Mouse (Mus musculus) cerebellum, postnatal 36 days (tissue): ENCODE measurements around the gene Gm21891.
"Not testable (repeated sequence)": the region's sequence is repeated elsewhere in the genome, so short reads cannot be mapped to it uniquely, and the experiment has no call there.

ENCODE experiments used
- DNase-seq, 2 experiments: peaks; one replicate each; pipeline ENCODE4 v3.0.0; 2021 to 2022; ENCODE audit warnings: mixed read lengths in 2 of 2

The Gm21891 gene

GRCm38 (mm10) chrY:13133392-13133791, at the start of gene Gm21891:
Gm21891 (minus strand) TSS chrY:13133492.
- not testable (repeated sequence) for DNase-seq

- DNase-seq: not testable (repeated sequence)
Observed at GRCm38 (mm10) chrY:13161668-13162067, 28.4 kb upstream of the Gm21891 start, which contains the start of gene Gm21425. Gm21425 (plus strand) TSS chrY:13161968.
